8 mouse cellular contexts compared by ENCODE assay signal in the genomic region with DNA sequence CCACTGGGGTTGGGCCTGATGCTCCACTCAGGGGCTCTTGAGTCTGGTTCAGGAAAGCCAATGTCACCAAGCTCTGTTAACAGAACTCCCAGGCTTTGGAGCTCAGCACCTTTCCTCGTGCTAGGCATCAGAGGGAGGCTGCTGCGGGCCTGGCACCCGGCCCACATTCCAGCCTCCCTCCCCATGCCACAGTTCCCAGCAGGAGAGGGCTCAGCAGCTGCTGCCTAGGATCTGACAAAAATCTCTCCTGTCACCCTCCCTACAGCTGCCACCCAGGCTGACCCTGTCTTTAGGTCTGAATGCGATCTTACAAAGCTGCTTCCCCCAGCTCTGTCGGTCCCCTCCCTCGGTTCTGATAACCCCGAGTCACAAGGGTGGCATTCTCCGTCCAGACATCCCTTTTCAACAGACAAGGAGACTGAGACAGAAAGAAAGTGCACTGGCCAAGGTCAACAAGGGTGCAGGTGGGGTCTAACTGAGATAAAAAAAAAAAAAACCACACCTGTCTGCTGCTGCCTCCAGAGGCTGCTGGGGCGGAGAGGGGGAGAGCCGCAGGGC. TPM values are rescaled to one million over a fixed set of nuclear protein-coding genes. Genes with fewer than 3 reads are reported as not detected.
DNase-seq lines count a peak whose midpoint lies in the region; ATAC-seq and TF ChIP-seq lines count a peak whose summit lies in the region.

No protein-coding gene starts in this region.

- H3K27me3 ChIP-seq in heart, embryonic 10.5 days (ENCODE audit: insufficient read depth, poor library complexity, severe bottlenecking) = no peaks in the 10 kb centered on the region
- H3K27me3 ChIP-seq in embryonic facial prominence, embryonic 14.5 days (replicated peaks; ENCODE audit: control insufficient read depth, insufficient read depth, low read length) = no peaks in the 10 kb centered on the region
- no peaks in the 10 kb centered on the region for H3K27me3 ChIP-seq in hindbrain, embryonic 16.5 days (replicated peaks; ENCODE audit: control insufficient read depth, insufficient read depth, low read length)
- H3K27me3 ChIP-seq in lung, postnatal 0 days (replicated peaks; ENCODE audit: insufficient read depth, low read length) = no peaks in the 10 kb centered on the region

- intact Hi-C loops in heart, postnatal 25 days (cut with DNase I) = no loop called here

- peaks cover 78% of the 10 kb centered on the region for H3K36me3 ChIP-seq in heart, embryonic 10.5 days
- no peaks in the 10 kb centered on the region for H3K36me3 ChIP-seq in embryonic facial prominence, embryonic 14.5 days (ENCODE audit: control insufficient read depth, insufficient read depth, low read length)
- H3K36me3 ChIP-seq in hindbrain, embryonic 16.5 days (ENCODE audit: control insufficient read depth, insufficient read depth, low read length) = 0 out of 2 replicates have a peak, but pooled peaks cover 2% of the 10 kb centered on the region
- H3K36me3 ChIP-seq in lung, postnatal 0 days (ENCODE audit: insufficient read depth, low read length) = no peaks in the 10 kb centered on the region

- no peaks in the 10 kb centered on the region for H3K9me3 ChIP-seq in heart, embryonic 10.5 days
- no peaks in the 10 kb centered on the region for H3K9me3 ChIP-seq in embryonic facial prominence, embryonic 14.5 days (ENCODE audit: control insufficient read depth, low read length)
- no peaks in the 10 kb centered on the region for H3K9me3 ChIP-seq in hindbrain, embryonic 16.5 days (ENCODE audit: control insufficient read depth, low read length)
- no peaks in the 10 kb centered on the region for H3K9me3 ChIP-seq in lung, postnatal 0 days (ENCODE audit: low read length)

- no peak overlapping the region for H3K9ac ChIP-seq in embryonic facial prominence, embryonic 14.5 days (ENCODE audit: low read depth, low read length)
- peak overlapping the region; percentile 18; the same call in 1 of the 2 replicates for H3K9ac ChIP-seq in hindbrain, embryonic 16.5 days (ENCODE audit: low read depth, low read length)
- H3K9ac ChIP-seq in lung, postnatal 0 days (replicated peaks; ENCODE audit: low read depth) = no peak overlapping the region

- peak overlapping the region; percentile 28 for H3K4me3 ChIP-seq in heart, embryonic 10.5 days
- H3K4me3 ChIP-seq in embryonic facial prominence, embryonic 14.5 days (ENCODE audit: low read depth, low read length) = no peak overlapping the region
- no peak overlapping the region for H3K4me3 ChIP-seq in hindbrain, embryonic 16.5 days (ENCODE audit: low read length)
- no peak overlapping the region for H3K4me3 ChIP-seq in lung, postnatal 0 days (ENCODE audit: low read depth, low read length)

- peak; percentile 85 for ATAC-seq in embryonic facial prominence, embryonic 14.5 days (ENCODE audit: low read depth)
- ATAC-seq in hindbrain, embryonic 16.5 days = peak; percentile 16; the same call in 1 of the 2 replicates
- ATAC-seq in lung, postnatal 0 days = peak; percentile 50

- no peak for TF ChIP-seq CTCF in lung, postnatal 0 days (IDR thresholded peaks at IDR 0.05)

- H3K27ac ChIP-seq in heart, embryonic 10.5 days = peak overlapping the region; percentile 85
- H3K27ac ChIP-seq in embryonic facial prominence, embryonic 14.5 days (replicated peaks; ENCODE audit: low read depth, low read length) = peak overlapping the region; percentile 53; the same call in 1 of the 2 replicates
- peak overlapping the region; percentile 62 for H3K27ac ChIP-seq in hindbrain, embryonic 16.5 days (ENCODE audit: low read depth, low read length)
- H3K27ac ChIP-seq in lung, postnatal 0 days (ENCODE audit: low read length) = no peak overlapping the region; the same call in 1 of the 2 replicates

- WGBS in heart, embryonic 10.5 days = 12% methylated on average over 10 of the region's 10 CpGs
- WGBS in embryonic facial prominence, embryonic 14.5 days = 21% methylated on average over 10 of the region's 10 CpGs
- WGBS in hindbrain, embryonic 16.5 days = 28% methylated on average over 10 of the region's 10 CpGs
- WGBS in lung, postnatal 0 days = 27% methylated on average over 10 of the region's 10 CpGs

- H3K4me1 ChIP-seq in heart, embryonic 10.5 days = peaks cover 84% of the 10 kb centered on the region
- H3K4me1 ChIP-seq in embryonic facial prominence, embryonic 14.5 days (ENCODE audit: control insufficient read depth, insufficient read depth, low read length) = peaks cover 17% of the 10 kb centered on the region; the same call in 1 of the 2 replicates
- peaks cover 34% of the 10 kb centered on the region for H3K4me1 ChIP-seq in hindbrain, embryonic 16.5 days (ENCODE audit: control insufficient read depth, insufficient read depth, low read depth, low read length)
- H3K4me1 ChIP-seq in lung, postnatal 0 days (ENCODE audit: insufficient read depth, low read depth, low read length) = peaks cover 26% of the 10 kb centered on the region

- DNase-seq in heart, embryonic 10.5 days (ENCODE audit: low spot score) = no peak
- DNase-seq in heart, postnatal 25 days (ENCODE audit: low spot score) = no peak
- peak; percentile 87 for DNase-seq in embryonic facial prominence, embryonic 14.5 days (ENCODE audit: low spot score)
- peak; percentile 77 for DNase-seq in lung, postnatal 0 days (ENCODE audit: low spot score)
- DNase-seq in testis, postnatal 10 days (ENCODE audit: low spot score) = peak; percentile 82
- DNase-seq in spleen, adult 18-20 months = no peak
- no peak for DNase-seq in spleen, postnatal 36 days (ENCODE audit: low spot score in 2 of 2)

- TF ChIP-seq EP300 in lung, postnatal 0 days (IDR thresholded peaks at IDR 0.05) = no peak

- no peak overlapping the region for H3K4me2 ChIP-seq in embryonic facial prominence, embryonic 14.5 days (ENCODE audit: low read depth, low read length)
- H3K4me2 ChIP-seq in hindbrain, embryonic 16.5 days (ENCODE audit: low read length) = peak overlapping the region; percentile 33; the same call in 1 of the 2 replicates
- H3K4me2 ChIP-seq in lung, postnatal 0 days (replicated peaks; ENCODE audit: low read depth, low read length) = no peak overlapping the region

RNA-seq across cellular contexts. Expression of a gene that starts 7.7 kb away (rescaled TPM):
- polyA plus RNA-seq in heart, embryonic 10.5 days (2016; fragmentation: Nextera tagmentation; extraction: Ambion mirVana) = 139 and 151 TPM in 2 replicates
- 10 to 100 TPM; 16.4 to 21.6 TPM for total RNA-seq in heart, postnatal 25 days (2021)
- polyA plus RNA-seq in embryonic facial prominence, embryonic 14.5 days (2014; fragmentation: Nextera tagmentation; extraction: Ambion mirVana) = 61.6 and 62.1 TPM in 2 replicates
- 77.6 and 78.6 TPM in 2 replicates for polyA plus RNA-seq in hindbrain, embryonic 16.5 days (2015; fragmentation: Nextera tagmentation; extraction: Ambion mirVana)
- polyA plus RNA-seq in lung, postnatal 0 days (2015; fragmentation: Nextera tagmentation; extraction: Ambion mirVana) = 81.6 and 88.4 TPM in 2 replicates

RNA-seq across cellular contexts. Expression of a gene that starts 20.9 kb away (rescaled TPM):
- not detected in 2 replicates for polyA plus RNA-seq in heart, embryonic 10.5 days (2016; fragmentation: Nextera tagmentation; extraction: Ambion mirVana)
- not detected for total RNA-seq in heart, postnatal 25 days (2021)
- not detected in 2 replicates for polyA plus RNA-seq in embryonic facial prominence, embryonic 14.5 days (2014; fragmentation: Nextera tagmentation; extraction: Ambion mirVana)
- not detected in 2 replicates for polyA plus RNA-seq in hindbrain, embryonic 16.5 days (2015; fragmentation: Nextera tagmentation; extraction: Ambion mirVana)
- polyA plus RNA-seq in lung, postnatal 0 days (2015; fragmentation: Nextera tagmentation; extraction: Ambion mirVana) = not detected in 2 replicates

RNA-seq across cellular contexts. Expression of a gene that starts 41.1 kb away (rescaled TPM):
- polyA plus RNA-seq in heart, embryonic 10.5 days (2016; fragmentation: Nextera tagmentation; extraction: Ambion mirVana) = not detected in 2 replicates
- total RNA-seq in heart, postnatal 25 days (2021) = not detected
- polyA plus RNA-seq in embryonic facial prominence, embryonic 14.5 days (2014; fragmentation: Nextera tagmentation; extraction: Ambion mirVana) = not detected in 2 replicates
- polyA plus RNA-seq in hindbrain, embryonic 16.5 days (2015; fragmentation: Nextera tagmentation; extraction: Ambion mirVana) = not detected in 2 replicates
- not detected in 2 replicates for polyA plus RNA-seq in lung, postnatal 0 days (2015; fragmentation: Nextera tagmentation; extraction: Ambion mirVana)

Comparison
In these comparisons a context has a peak if more than half of its experiments do, and no peak if none do; other contexts are left out.
1. DNase-seq: peak in embryonic facial prominence, embryonic 14.5 days (single experiment), lung, postnatal 0 days (single experiment) and testis, postnatal 10 days (single experiment); none in heart, embryonic 10.5 days (single experiment), heart, postnatal 25 days (single experiment), spleen, adult 18-20 months (0 of 2) and spleen, postnatal 36 days (0 of 2).
2. ATAC-seq: peak in every context shown above with its lines; median percentile 85 in embryonic facial prominence, embryonic 14.5 days; 50 in lung, postnatal 0 days; 16 in hindbrain, embryonic 16.5 days.